Mouse (Mus musculus): ENCODE measurements around the gene H2-M2.
"Not testable (repeated sequence)": the region's sequence is repeated elsewhere in the genome, so short reads cannot be mapped to it uniquely, and the experiment has no call there.

Gene H2-M2

GRCm38 (mm10) chr17:37483452-37483851 lies at the start of gene H2-M2:
H2-M2 (minus strand) TSS chr17:37483552.
- no peak for DNase-seq (ENCODE audit: low spot score)

- DNase-seq (ENCODE audit: low spot score) = not testable (repeated sequence)
These were observed 42.1 kb upstream of the H2-M2 start for GRCm38 (mm10) chr17:37525427-37525826.

GRCm38 (mm10) chr17:37524612-37525011 lies 41.3 kb upstream of the H2-M2 start:
- DNase-seq (ENCODE audit: low spot score) = not testable (repeated sequence)

GRCm38 (mm10) chr17:37507730-37508129 lies 24.4 kb upstream of the H2-M2 start, which contains the start of gene Olfr111:
Olfr111 (plus strand) TSS chr17:37508030.
- DNase-seq (ENCODE audit: low spot score) = no peak

- DNase-seq (ENCODE audit: low spot score) = no peak
These were observed 8.7 kb upstream of the H2-M2 start, which contains the start of gene Olfr110 for GRCm38 (mm10) chr17:37491930-37492518. Olfr110 (plus strand) TSS chr17:37492468.

GRCm38 (mm10) chr17:37458616-37459015 lies 24.7 kb downstream of the H2-M2 start, which contains the start of gene Olfr109:
Olfr109 (plus strand) TSS chr17:37458916.
- no peak for DNase-seq (ENCODE audit: low spot score)

- DNase-seq (ENCODE audit: low spot score) = no peak
These were observed 38.2 kb downstream of the H2-M2 start, which contains the start of gene Olfr108 for GRCm38 (mm10) chr17:37445180-37445579. Olfr108 (plus strand) TSS chr17:37445480.

All from c-Kit-positive CD71-positive TER-119-positive erythroid progenitor cells, embryonic 14.5 days (primary cell).